Mouse (Mus musculus): ENCODE measurements around the gene Atp5e.

The Atp5e gene

GRCm38 (mm10) chr2:174463789-174464523 lies at the start of gene Atp5e:
Gene Atp5e, minus strand, starts transcription at chr2:174464105.
- DNase-seq: peak; percentile 92 to 95

DNA sequence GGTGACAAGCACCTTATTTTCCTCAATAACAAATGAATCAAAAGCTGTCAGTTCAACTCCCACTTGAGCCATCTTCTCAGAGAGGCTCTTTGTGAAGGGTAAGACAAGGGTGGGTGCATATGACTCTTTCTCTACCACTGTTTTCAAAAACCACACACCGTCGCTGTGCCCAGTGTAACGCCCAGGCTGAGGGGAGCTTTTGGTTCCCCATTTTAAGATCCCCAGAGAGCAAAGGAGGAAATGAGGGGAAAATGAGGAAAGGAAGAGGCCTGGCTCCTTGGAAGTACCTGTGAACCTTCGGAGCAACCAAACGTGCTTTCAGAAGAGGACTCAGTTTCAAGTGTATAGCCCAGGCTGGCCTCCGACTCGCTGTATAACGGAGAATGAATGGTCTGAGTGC lies 45.9 kb upstream of the Atp5e start:
- DNase-seq: no peak

DNA sequence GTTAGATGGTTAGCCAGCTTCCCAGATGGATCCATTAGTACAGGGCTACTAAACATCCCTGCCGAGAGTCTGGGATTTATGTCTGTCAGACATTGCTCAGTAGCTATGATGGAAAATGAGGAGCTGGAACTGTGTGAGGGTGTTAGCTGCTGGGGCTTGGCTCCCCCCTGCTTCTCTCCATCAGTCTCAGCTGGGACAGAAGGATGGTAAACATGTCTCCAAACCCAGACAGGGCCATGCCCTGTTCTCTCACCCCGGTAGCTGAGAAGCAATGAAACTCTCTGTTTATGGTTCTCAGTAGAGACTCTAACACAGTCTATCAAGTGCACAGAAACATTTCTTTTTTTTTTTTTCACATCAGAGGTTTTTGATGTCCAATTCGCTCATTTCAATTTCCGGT lies 44.1 kb upstream of the Atp5e start:
- DNase-seq: no peak

DNA sequence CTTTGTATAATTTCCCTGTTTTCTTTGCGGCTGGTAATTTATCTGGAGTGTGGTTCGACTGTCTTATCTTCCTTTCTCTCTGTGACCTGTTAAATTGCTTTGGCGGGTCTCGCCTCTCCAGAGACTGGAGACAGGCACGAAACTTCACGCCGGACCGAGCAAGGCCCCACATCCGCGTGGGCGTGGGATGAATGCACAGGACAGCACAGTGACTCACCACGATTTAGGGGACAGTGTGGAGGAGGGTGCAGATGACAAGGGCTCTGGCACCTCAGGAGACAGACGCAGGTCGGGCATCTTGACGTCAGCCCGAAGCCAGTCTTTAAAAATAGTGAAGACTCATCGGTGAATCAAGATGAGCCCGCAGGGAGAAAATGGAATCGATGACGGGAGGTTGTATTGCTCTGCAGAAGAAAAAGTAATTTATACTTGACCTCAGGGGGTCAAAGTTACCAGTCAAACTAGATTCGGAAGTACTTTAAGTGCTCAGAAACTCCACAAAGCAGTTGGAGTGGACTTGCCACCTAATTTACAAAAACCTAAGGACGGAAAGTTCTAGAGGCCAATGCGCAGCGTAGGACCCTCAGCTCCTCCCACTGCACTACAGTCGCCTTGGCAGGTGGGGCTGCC lies 39.0 kb upstream of the Atp5e start:
- no peak for DNase-seq

GRCm38 (mm10) chr2:174502321-174502720 lies 38.4 kb upstream of the Atp5e start:
- DNase-seq: no peak

- no peak for DNase-seq
Measured at GRCm38 (mm10) chr2:174501517-174501916, 37.6 kb upstream of the Atp5e start.

DNA sequence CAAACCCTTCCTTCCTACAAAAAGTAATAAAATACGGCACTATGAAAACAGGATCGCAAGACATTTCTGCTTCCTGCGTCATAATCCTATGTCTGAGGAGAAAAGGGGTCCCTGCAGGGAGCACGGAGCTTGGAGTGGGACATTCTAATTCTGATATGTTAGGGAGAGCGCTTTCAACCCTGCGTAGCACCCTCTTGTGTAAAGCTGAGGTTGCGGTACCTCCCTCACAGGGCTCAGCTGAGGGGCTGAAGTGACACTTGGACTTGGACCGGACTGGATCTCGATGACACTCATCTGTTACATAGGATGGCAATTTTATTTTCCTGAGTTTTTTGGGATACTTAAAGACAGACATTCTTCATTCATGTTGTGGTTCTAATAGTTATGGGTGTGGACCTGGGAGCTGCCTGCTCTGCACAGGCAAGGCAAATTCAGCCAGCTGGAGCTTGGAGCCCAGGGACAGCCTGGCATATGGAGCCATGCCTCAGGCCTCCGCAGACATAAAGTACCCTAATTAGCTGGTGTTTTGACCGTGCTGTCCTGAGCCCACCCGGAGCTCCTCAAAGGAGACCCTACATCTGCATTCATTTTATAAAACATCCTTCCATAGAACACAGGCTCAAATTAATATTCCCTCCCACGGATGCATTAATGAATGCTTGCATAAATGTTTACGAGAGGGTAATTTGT lies 37.1 kb upstream of the Atp5e start:
- no peak for DNase-seq

DNA sequence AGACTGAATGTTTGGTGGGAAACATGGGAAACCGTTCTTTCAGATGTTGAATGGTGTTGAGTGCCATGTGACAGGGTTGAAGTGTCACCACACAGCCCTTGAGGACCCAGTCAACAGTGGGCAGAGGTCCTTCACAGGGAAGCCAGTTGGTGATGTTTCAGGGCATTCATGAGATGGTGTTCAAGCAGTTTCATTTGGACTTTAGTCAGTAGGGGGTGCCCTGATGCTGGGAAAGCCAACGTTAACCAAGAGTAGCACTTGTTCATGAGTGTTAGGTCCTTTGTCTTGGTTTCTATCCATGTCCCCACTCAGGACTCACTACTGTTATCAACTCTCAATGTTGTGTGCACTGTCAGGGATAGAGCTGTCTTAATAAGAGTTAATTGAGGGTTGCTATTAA lies 29.0 kb upstream of the Atp5e start:
- peak; percentile 27 to 29 for DNase-seq

DNA sequence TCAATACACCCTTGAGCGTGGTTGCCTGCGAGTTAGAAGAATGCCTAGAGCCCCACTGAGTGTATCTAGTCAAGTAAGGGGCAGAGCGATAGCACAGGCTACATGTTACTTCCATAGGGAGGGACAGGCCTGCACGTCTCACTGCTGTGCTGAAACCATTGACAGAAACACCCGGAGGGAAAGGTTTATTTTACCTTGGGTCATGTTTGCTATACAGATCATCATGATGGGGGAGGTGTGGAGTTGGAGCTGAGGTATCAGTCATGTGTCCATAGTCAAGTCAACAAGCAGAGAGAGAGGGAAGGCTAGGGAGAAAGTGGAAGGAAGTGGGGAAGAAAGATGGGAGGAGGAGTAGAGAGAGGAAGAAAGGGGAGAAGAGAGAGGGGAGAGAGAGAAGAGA lies 23.1 kb upstream of the Atp5e start:
- DNase-seq: no peak

GRCm38 (mm10) chr2:174478746-174479145 lies 14.8 kb upstream of the Atp5e start:
- no peak for DNase-seq

GRCm38 (mm10) chr2:174477543-174478319 lies 13.8 kb upstream of the Atp5e start:
- no peak for DNase-seq

DNA sequence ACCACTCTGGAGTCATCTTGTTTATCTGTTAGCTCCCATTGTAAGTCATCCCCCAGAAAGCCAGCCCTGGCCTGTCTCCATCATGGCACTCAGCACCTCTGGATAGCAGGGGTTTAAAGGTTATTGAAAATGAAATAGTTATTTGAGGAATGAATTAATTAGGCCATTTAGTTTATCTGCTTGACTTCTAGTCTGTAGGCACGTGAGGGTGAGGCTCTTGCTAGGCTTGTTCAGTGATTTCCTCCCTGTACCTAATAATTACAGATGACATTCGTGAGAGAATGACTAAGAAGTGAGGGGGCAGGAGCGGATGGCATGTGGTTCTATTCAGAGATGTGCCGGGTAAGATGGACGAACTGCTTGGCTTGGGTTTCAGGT lies 9.6 kb upstream of the Atp5e start:
- DNase-seq: no peak

GRCm38 (mm10) chr2:174472818-174473549 lies 9.1 kb upstream of the Atp5e start, which contains the start of gene Prelid3b:
Gene Prelid3b, minus strand, starts transcription at chr2:174473081.
- DNase-seq: peak; percentile 99 to 100

DNA sequence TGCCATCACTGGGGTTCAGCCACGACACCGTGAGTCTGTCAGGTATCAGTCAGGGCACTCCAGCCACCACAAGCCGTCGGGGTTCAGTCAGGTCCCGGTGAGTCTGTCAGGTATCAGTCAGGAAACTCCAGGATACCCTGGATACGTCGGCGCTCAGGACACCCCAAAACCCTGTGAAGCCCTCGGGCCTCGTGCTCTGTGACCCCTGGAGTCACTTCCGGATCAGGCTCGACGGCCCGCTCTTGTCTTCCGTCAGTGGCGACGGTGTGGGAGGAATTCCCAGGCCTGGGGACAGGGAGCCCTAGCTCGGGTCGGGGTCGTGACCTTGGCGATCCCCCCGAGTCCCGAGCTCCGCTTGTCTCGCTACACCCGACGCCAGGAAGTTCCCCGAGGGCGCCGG lies 8.5 kb upstream of the Atp5e start:
- DNase-seq: no peak

DNA sequence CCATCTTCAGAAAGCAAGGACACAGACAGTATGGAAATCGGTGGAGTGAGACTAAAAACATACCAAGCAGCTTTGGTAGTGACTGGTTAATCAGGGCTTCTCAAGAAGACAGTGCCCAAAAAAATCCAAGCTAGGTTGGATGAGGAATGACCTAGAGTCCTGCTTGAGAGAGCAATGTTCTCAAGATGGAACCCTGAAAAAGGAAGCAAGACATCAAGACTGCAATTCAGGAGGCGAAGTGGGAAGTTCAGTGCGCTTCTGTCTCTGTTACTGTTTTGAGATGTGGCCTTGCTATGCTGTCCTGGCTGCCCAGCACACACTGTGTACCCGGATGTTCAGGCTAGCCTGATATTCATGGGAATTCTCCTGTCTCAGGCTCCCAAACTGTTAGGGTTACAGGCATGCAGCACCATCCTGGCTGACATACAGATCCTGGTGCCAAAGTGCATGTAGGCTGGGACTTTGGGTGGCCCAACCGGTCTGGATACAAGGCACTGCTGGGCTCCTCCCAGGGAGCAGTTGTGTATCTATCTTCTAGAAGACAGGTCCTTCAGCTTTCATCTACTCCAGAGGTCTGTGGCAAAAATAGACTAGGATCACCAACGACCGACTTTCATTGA lies 7.0 kb upstream of the Atp5e start:
- no peak for DNase-seq

DNA sequence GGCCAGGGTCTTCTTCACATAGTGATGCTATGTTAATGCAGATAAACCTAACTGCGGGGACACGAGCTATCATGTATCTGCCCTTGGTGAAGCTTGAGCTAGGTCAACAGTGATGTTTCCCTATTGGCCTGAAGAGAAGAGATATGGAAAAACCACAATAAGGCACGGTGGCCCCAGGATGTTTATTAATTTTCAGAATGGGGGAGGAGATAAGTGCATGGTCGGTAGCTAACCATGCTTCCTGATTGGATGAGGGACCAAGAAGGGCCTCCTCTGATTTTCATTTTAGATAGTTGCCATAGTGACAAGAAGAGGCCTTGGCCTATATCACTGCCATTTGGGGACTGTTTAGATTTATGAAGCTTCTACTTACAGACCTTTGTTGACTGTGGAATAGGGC lies 6.4 kb upstream of the Atp5e start:
- no peak for DNase-seq

GRCm38 (mm10) chr2:174463370-174463769 lies 535 bp downstream of the Atp5e start:
- DNase-seq: no peak

GRCm38 (mm10) chr2:174459365-174459764 lies 4.5 kb downstream of the Atp5e start:
- DNase-seq: no peak

GRCm38 (mm10) chr2:174453681-174454080 lies 10.2 kb downstream of the Atp5e start:
- no peak for DNase-seq

DNA sequence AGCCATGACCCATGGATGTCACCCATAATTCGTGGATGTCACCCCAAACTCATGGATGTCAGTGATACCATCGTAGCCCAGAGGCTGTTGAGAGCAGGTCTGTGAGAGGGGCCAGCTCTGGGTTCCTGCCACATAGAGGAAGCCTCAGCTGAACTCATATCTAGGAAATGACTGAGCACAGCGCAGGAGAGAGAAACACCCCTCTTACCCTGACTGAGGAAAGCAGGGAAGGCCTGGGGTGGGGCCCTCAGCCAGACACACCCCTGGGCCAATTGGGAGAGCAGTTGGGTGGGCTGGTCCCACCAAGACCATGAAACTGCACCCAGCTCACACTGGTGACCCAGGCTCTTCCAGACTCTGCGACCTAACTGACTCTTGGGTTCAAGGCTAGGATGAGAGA lies 13.6 kb downstream of the Atp5e start, which contains the start of gene Tubb1:
Gene Tubb1 (plus strand): TSS at position 343 of the 400 bp plus-strand sequence.
- DNase-seq: no peak

DNA sequence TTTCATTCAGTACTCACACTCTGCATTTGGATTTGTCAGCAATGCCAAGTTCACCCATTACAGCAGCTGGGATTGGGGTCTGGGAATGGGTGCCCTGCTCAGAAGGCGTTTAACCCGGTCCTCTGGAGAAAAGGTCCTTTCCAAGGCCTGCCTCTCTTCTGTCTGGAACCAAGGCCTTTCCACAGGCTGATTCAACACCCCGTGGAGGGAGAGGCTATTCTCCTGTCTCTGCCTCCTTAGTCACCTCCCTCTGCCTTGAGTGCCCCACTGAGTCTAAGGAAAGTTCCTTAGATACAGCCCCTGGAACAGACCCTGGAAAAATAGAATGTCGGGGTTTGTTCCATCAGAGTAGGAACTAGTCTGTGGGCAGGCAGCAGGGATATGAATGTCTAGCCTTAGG lies 15.5 kb downstream of the Atp5e start:
- no peak for DNase-seq

GRCm38 (mm10) chr2:174446905-174447304 lies 17.0 kb downstream of the Atp5e start:
- no peak for DNase-seq

Measured in thymus, postnatal 36 days (tissue).